Mouse (Mus musculus) heart, postnatal 10 days (tissue): Measurements from ENCODE around the gene Zfc3h1. TPM values are rescaled to one million over a fixed set of nuclear protein-coding genes. Genes with fewer than 3 reads are reported as not detected.
A peak's percentile ranks its signal among the peaks of the same experiment; 100 is the strongest.

Source experiments
- DNase-seq, 2 experiments: peaks; one replicate each; pipeline ENCODE4 v3.0.0; 2021
- intact Hi-C: fragments of 180-260 bp; cut with DNase I; formaldehyde crosslinking; loops from one replicate; pipeline ENCODE4 v1.15.1; 2025
- total RNA-seq, 2 experiments: library from RNA; stranded (reverse); gene quantifications; 2 replicates each; pipeline ENCODE4 v1.2.3; 2021

The Zfc3h1 gene
- total RNA-seq, 2 experiments from 2014 or later: 23.4 to 24.5 TPM

DNA sequence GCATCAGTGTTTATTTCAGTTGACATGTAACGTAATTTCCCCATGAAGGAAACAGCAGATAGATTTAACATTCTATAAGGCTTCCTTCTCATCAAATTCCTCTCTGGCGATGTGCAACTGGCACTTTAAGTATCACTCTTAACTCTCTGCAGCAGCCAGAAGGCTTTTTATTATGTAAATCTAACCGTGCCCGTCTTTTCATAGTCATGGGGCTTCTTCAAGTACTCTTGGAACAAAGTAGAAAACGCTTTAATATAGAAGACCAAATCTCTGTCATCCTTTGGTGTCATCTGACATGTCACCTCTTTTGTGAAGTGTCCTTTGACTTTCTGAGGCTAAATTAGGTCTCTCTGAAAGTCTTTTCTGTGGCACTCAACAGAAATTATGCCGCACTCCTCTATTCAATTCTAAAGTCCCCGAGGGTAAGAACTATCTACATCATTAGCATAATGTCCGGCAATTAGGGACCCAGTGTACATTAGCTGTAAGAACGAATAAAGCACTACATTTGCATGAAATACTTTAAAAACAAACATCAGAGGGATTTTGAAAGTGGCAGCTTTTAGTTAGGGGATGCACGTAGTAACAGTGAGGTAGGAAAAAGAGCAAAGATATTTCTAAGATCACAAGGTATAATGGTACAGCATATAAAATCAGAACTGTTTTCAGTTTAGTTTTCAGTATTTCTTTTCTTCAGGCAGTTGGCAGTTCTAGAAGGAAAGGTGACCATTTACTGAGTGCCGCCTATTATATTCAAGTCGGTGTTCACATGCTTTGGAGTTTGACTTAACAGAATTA is 1.7 kb upstream of the Zfc3h1 start:
- intact Hi-C loops: loop anchor here (10.0 kb wide), 2 partner anchors 138 to 1562 kb away; no protein-coding TSS in a partner anchor
- no peak for DNase-seq

DNA sequence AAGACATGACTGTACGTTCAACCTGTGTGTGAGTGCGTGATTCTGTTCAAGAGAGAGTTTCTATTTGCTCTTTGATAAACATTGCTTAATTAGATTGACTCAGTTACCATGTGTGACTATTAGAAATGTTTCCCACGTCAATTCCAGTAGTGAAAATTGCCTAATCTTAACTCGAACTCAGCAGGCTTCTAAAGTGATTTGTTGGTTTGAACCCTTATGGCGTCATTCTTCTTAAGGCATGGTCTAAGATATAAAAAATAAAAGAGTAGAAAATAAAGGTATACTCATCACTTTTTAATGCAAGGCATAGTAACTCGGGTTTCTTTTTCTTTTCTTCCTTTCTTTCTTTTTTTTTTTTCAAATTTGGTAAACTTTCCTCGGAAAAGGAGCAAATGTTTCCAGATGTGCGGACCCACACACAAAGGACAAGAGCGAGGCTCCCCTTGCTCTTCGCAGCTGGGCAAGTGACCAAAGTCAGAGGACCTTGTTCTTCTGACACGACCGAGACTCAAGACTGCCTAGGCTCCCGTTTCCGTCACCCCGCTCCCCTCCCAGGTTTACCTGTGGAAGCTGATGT is 1.0 kb upstream of the Zfc3h1 start:
- DNase-seq: no peak
- intact Hi-C loops: loop anchor here (1.0 to 10.0 kb wide), 4 partner anchors 20 to 1561 kb away; partner anchors contain the start of gene Rab21

- intact Hi-C loops: loop anchor here (2.0 to 10.0 kb wide), 3 partner anchors 71 to 1559 kb away; partner anchors contain the start of gene Rab21
- DNase-seq: peak; percentile 77 to 80
Measured at GRCm38 (mm10) chr10:115385018-115386002, 551 bp downstream of the Zfc3h1 start.

GRCm38 (mm10) chr10:115387891-115388290 is 3.1 kb downstream of the Zfc3h1 start:
- intact Hi-C loops: loop anchor here (10.0 kb wide), 2 partner anchors 143 to 1557 kb away; no protein-coding TSS in a partner anchor

GRCm38 (mm10) chr10:115391076-115391475 is 6.3 kb downstream of the Zfc3h1 start:
- intact Hi-C loops: no loop called here
- no peak for DNase-seq

More at GRCm38 (mm10) chr10:115387891-115388290, 3.1 kb downstream of the Zfc3h1 start:
- no peak for DNase-seq

GRCm38 (mm10) chr10:115391896-115392295 is 7.1 kb downstream of the Zfc3h1 start:
- intact Hi-C loops: no loop called here
- DNase-seq: no peak

- intact Hi-C loops: loop anchor here (5.0 kb wide), 1 partner anchor 211 kb away; no protein-coding TSS in a partner anchor
- peak; percentile 43 to 72 for DNase-seq
Measured at GRCm38 (mm10) chr10:115406393-115406792, 21.6 kb downstream of the Zfc3h1 start.

- intact Hi-C loops: no loop called here
Measured at GRCm38 (mm10) chr10:115413496-115413895, 28.7 kb downstream of the Zfc3h1 start.

GRCm38 (mm10) chr10:115414056-115414455 is 29.3 kb downstream of the Zfc3h1 start:
- intact Hi-C loops: no loop called here
- DNase-seq: no peak

More at GRCm38 (mm10) chr10:115413496-115413895, 28.7 kb downstream of the Zfc3h1 start:
- DNase-seq: no peak

DNA sequence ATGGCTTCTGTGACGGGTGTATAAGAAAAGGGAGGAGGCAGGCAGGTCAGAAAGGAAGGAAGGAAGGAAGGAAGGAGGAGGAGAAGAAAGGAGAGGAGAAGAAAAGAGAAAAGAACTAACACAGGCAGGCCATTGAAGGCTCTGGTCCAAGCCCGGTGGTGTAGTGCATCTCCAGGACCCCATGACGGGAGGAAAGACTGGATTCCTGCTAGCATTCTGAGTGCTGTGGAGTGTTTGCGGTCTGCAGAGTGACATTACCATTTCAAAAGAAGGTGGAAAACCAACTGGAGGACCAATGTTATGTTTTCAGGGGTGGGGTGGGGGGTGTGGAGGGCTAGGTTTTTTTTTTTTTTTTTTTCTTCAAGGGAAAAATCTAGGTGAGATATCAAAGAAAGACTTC is 37.2 kb downstream of the Zfc3h1 start:
- DNase-seq: no peak
- intact Hi-C loops: no loop called here

DNA sequence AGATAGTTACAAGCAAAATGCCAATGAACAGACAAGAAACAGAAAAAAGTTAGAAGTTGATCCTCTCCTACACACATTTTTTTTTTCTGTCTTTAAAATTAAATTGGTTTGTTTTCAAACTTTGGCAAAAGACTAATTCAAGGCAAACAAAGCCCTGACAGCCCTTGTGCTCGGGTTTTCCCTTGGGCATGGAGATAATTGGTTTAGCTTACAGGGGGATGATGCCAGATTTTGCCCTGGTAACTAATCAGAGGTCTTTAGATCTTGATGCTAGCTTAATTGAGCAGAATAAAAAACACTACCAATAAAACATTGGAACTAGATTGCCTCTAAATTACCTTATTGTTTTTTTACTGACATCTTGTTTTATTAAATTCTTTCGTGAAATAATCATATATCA is 40.6 kb downstream of the Zfc3h1 start:
- intact Hi-C loops: no loop called here
- no peak for DNase-seq

GRCm38 (mm10) chr10:115437286-115437685 is 52.5 kb downstream of the Zfc3h1 start:
- intact Hi-C loops: loop anchor here (10.0 kb wide), 1 partner anchor 758 kb away; no protein-coding TSS in a partner anchor
- no peak for DNase-seq

GRCm38 (mm10) chr10:115448614-115449013 is 63.9 kb downstream of the Zfc3h1 start:
- no peak for DNase-seq
- intact Hi-C loops: no loop called here

DNA sequence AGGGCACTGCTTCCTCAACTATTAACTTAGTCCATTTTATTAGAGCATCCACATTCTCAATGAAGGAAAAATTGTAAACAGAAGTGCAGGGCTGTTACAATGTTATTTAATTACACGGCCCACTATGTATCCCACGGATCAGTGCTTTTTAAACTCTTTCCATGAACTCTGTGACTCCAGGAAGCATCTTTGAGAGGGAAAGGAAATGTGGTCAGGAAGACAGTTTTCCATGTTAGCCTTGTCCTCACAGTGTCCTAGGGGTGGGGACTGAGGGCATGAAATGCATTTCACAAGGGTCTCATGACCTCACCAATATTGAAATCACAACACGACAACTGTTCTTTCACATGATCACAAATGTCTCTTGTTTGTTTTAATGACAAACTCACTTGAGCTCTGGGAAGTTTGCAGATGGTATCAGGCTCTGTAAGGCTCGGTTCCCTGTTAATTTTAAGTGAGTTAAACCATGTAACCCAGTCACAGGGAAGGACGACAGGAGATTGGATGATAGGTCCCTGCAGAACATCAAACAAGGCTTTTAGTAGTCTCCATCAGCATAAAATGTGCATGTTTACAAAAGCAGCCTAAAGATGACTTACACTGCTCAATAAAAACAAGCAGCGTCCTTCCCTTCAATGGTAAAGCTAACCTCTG is 72.7 kb downstream of the Zfc3h1 start:
- intact Hi-C loops: no loop called here

GRCm38 (mm10) chr10:115462646-115463045 is 77.9 kb downstream of the Zfc3h1 start:
- no peak for DNase-seq
- intact Hi-C loops: no loop called here

More for the DNA sequence above, 72.7 kb downstream of the Zfc3h1 start:
- no peak for DNase-seq

- intact Hi-C loops: no loop called here
Measured at GRCm38 (mm10) chr10:115465072-115465471, 80.3 kb downstream of the Zfc3h1 start.

GRCm38 (mm10) chr10:115465778-115466177 is 81.0 kb downstream of the Zfc3h1 start:
- peak; percentile 7 to 10 for DNase-seq
- intact Hi-C loops: no loop called here

More at GRCm38 (mm10) chr10:115465072-115465471, 80.3 kb downstream of the Zfc3h1 start:
- DNase-seq: no peak

- intact Hi-C loops: no loop called here
- DNase-seq: no peak
Measured at GRCm38 (mm10) chr10:115467985-115468384, 83.2 kb downstream of the Zfc3h1 start.

GRCm38 (mm10) chr10:115468632-115469031 is 83.9 kb downstream of the Zfc3h1 start:
- intact Hi-C loops: no loop called here
- DNase-seq: no peak

GRCm38 (mm10) chr10:115469040-115469439 is 84.3 kb downstream of the Zfc3h1 start:
- intact Hi-C loops: no loop called here
- DNase-seq: no peak
